ENCODE assay signal across 11 mouse cellular contexts in genomic region chr10:59786289-59786688, GRCm38 (mm10).
DNase-seq lines count a peak whose midpoint lies in the region; ATAC-seq and TF ChIP-seq lines count a peak whose summit lies in the region.
"Had no signal": no experiment of that assay in that cellular context is flagged by ENCODE, and none has a peak within 500 bp of the region (broad histone marks: within the 10 kb centered on the region; RNA-seq: fewer than 3 reads in every experiment).

No protein-coding gene starts in this region.

- intact Hi-C loops in left cerebral cortex, postnatal 25 days (cut with DNase I) = no loop called here
- intact Hi-C loops in left cerebral cortex, adult 2 months (cut with DNase I) = no loop called here

- no peak overlapping the region for H3K9ac ChIP-seq in forebrain, embryonic 11.5 days (ENCODE audit: low read length)
- H3K9ac ChIP-seq: heart, embryonic 15.5 days; liver, embryonic 13.5 days had no signal

- no peak overlapping the region for H3K4me3 ChIP-seq in forebrain, embryonic 10.5 days
- no peak overlapping the region for H3K4me3 ChIP-seq in forebrain, embryonic 11.5 days (ENCODE audit: low read depth, low read length)
- H3K4me3 ChIP-seq in left cerebral cortex, adult 2 months = no peak overlapping the region
- H3K4me3 ChIP-seq: heart, embryonic 15.5 days; liver, embryonic 13.5 days had no signal

- H3K4me1 ChIP-seq in forebrain, embryonic 10.5 days = peaks cover 34% of the 10 kb centered on the region
- H3K4me1 ChIP-seq in forebrain, embryonic 11.5 days (replicated peaks; ENCODE audit: control insufficient read depth, insufficient read depth, low read length) = no peaks in the 10 kb centered on the region; the same call in none of the 2 replicates
- H3K4me1 ChIP-seq: heart, embryonic 15.5 days; liver, embryonic 13.5 days had no signal

- no peak for ATAC-seq in forebrain, embryonic 11.5 days (replicated peaks; ENCODE audit: low FRiP score)

- peak overlapping the region; percentile 20; the same call in 1 of the 2 replicates for H3K27ac ChIP-seq in forebrain, embryonic 10.5 days
- H3K27ac ChIP-seq in forebrain, embryonic 11.5 days (ENCODE audit: low read depth, low read length) = no peak overlapping the region
- no peak overlapping the region for H3K27ac ChIP-seq in left cerebral cortex, adult 2 months
- H3K27ac ChIP-seq: heart, embryonic 15.5 days; liver, embryonic 13.5 days had no signal

- H3K36me3 ChIP-seq in forebrain, embryonic 10.5 days (replicated peaks) = peaks cover 25% of the 10 kb centered on the region
- no peaks in the 10 kb centered on the region; the same call in 1 of the 2 replicates for H3K36me3 ChIP-seq in forebrain, embryonic 11.5 days (ENCODE audit: control insufficient read depth, insufficient read depth, low read length)

- no peak for TF ChIP-seq CTCF in left cerebral cortex, adult 2 months (IDR thresholded peaks at IDR 0.05)

- H3K4me2 ChIP-seq in forebrain, embryonic 11.5 days (ENCODE audit: low read depth, low read length, severe bottlenecking) = no peak overlapping the region
- H3K4me2 ChIP-seq: heart, embryonic 15.5 days; liver, embryonic 13.5 days had no signal

- WGBS in forebrain, embryonic 10.5 days = 73% methylated on average over 5 of the region's 5 CpGs
- whole genome bisulfite sequencing in forebrain, embryonic 11.5 days = 63% methylated on average over 5 of the region's 5 CpGs

- no peak for DNase-seq in forebrain, embryonic 10.5 days (ENCODE audit: extremely low spot score, low spot score)
- no peak for DNase-seq in forebrain, embryonic 11.5 days (ENCODE audit: low spot score)
- peak; percentile 18 to 24 for DNase-seq in left cerebral cortex, postnatal 25 days (ENCODE audit: low spot score in 2 of 2)
- DNase-seq in left cerebral cortex, adult 2 months (ENCODE audit: extremely low spot score in 1 of 2, low spot score in 2 of 2) = no peak
- peak; percentile 12 for DNase-seq in adrenal gland, postnatal 25 days
- peak; percentile 48 for DNase-seq in layer of hippocampus, adult 9-11 months
- DNase-seq in kidney, adult 18-20 months = no peak
- no peak for DNase-seq in yolk sac, embryonic 10.5 days (ENCODE audit: low spot score)
- DNase-seq: kidney, postnatal 10 days; liver, embryonic 13.5 days had no signal

- no peaks in the 10 kb centered on the region for H3K27me3 ChIP-seq in forebrain, embryonic 10.5 days (ENCODE audit: poor library complexity, severe bottlenecking)
- no peaks in the 10 kb centered on the region for H3K27me3 ChIP-seq in forebrain, embryonic 11.5 days (ENCODE audit: control insufficient read depth, insufficient read depth, low read length)
- H3K27me3 ChIP-seq: heart, embryonic 15.5 days; liver, embryonic 13.5 days had no signal

- no peaks in the 10 kb centered on the region for H3K9me3 ChIP-seq in forebrain, embryonic 10.5 days
- H3K9me3 ChIP-seq in forebrain, embryonic 11.5 days (ENCODE audit: control insufficient read depth, low read length) = no peaks in the 10 kb centered on the region
- H3K9me3 ChIP-seq: heart, embryonic 15.5 days; liver, embryonic 13.5 days had no signal

Comparison
In these comparisons a context has a peak if more than half of its experiments do, and no peak if none do; other contexts are left out.
1. DNase-seq: peak in left cerebral cortex, postnatal 25 days (2 of 2), adrenal gland, postnatal 25 days (single experiment) and layer of hippocampus, adult 9-11 months (single experiment); none in forebrain, embryonic 10.5 days (single experiment), forebrain, embryonic 11.5 days (single experiment), left cerebral cortex, adult 2 months (0 of 2), kidney, adult 18-20 months (single experiment) and yolk sac, embryonic 10.5 days (single experiment).